Mouse (Mus musculus): Measurements from ENCODE around the gene Ccdc146.

Gene Ccdc146

GRCm38 (mm10) chr5:21263202-21264055 lies 161.0 kb downstream of the Ccdc146 start:
- no peak for DNase-seq

DNA sequence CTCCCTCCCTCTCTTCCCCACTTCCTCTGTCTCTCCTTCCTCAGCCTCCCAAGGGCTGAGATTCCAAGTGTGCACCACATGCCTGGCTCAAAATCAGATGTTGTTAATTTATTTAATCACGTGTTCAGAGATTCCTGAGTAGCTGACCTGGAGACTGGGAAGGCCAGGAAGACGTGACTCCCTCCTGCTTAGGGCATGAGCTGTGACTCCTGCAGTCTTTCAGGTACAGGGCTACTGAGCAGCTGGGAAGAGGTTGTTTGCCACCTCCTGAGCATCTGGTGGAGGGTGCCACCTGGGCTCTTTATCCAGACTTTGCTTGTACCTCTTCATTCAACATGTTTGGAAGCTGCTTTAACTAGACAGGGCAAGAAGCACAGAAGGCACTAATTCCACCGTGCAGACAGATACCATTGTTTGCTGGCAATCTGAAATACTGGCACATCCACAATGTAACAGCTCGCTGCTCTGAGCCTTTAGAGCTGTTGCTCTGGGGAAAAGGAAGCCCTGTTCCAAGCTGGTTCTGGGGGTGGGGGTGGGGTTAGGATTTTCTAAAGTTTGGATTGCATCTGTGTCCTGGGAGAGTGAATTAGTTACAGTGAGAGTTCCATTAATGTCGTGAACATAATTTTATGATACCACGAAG lies 163.2 kb downstream of the Ccdc146 start:
- no peak for DNase-seq

GRCm38 (mm10) chr5:21260746-21261145 lies 163.7 kb downstream of the Ccdc146 start:
- no peak for DNase-seq

DNA sequence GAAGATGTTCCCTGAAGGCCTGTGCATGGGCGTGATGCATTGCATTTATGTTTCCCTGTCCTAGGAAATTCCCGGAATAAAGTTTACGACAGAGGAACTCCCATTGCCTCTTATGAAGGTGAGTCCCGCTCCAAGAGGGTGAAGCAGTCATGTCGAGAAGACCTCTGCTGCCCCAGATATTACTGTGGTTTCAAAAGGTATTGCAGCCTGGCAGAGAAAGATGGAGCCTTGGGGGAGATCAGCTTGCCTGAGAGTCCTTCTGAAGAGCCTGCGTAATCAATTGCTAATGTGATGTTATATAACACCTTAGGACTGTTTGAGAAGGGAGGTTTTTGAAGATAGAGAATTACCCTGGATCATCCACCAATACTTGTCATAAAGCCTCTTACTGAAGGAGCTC lies 166.7 kb downstream of the Ccdc146 start:
- DNase-seq, result peak; percentile 19

DNA sequence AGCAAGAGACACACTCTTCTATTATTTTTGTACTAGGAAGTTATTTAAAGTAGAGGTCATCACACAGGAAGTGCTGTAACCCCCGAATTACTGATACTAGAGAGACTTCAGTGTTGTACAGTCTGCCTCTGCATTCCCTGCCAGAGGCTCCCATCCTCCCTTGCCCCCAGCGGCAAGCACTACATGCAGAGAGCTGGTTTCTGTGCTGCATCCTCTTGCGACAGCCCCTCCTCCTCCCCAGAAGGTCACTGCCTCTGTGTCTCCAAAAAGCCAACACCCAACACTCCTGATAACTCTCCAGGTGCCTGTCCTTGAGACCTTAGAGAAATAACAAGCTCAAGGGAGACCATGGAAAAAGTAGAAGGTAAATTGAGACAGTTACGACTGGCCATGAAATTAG lies 167.4 kb downstream of the Ccdc146 start:
- DNase-seq, result peak; percentile 11

DNA sequence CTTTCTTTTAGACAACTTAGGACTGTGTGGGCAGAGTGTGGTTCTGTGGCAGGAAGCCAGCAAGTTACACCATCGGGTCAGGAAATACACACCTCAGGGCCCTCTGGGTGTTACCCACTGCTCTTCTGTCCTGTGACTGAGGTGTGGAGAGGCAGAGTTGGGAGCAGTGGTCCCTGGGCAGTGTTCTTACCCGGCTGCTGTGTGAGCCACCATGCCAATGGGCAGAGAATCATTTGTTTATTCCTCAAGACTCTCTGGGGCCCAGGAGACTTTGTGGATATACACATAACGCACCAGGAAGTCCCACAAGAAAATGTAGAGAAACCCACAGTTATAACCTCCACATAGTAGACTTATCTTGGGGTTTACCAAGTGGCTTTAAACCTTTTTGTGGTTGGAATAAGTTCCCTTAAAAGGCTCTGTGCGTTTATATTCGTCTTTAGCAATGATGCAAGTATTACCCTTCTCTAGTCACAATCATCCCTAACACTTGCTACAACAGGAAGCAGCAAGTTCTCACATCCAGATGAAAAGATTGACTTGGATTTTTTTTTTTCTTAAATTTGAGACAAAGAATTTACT lies 168.8 kb downstream of the Ccdc146 start:
- peak; percentile 62 for DNase-seq

- no peak for DNase-seq
Observed at GRCm38 (mm10) chr5:21254731-21255525, 169.5 kb downstream of the Ccdc146 start.

- DNase-seq, result no peak
Observed at GRCm38 (mm10) chr5:21248834-21249233, 175.6 kb downstream of the Ccdc146 start.

DNA sequence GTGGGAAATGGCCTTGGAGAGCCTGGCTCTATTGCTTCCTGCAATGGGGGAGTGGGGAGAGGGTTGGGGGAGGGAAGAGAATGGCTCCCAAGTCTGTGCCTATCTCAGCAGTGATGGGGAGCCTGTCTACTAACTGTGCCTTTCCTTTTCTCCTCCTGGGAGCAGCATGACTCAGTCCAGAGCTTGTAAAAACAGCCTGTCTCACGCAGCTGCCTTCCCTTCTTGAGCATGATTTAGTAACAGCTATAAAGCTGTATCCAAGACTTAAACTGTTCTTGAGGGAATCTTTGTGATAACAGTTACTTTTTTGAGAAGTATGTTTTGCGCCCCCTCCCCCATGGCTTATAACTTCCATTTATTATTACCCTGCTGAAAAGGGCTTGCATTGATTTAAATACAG lies 176.6 kb downstream of the Ccdc146 start:
- no peak for DNase-seq

DNA sequence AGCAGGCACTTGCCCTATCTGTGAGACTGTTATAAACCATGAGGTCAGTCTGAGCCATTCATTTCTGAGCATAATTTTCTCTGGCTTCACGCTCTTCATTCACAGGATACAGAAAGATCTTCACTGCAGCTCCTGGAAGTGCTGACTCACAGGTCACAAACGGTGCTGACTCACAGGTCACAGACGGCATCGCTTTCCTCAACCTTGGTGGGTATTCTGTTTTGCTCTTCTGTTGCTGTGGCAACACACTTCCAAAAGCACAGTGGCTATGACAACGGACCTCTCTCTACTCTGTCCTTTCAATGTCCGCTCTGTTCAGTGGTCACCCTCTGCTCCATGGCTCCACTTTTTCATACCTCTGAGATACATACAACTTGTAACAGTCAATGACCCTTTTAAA lies 177.7 kb downstream of the Ccdc146 start:
- no peak for DNase-seq

DNA sequence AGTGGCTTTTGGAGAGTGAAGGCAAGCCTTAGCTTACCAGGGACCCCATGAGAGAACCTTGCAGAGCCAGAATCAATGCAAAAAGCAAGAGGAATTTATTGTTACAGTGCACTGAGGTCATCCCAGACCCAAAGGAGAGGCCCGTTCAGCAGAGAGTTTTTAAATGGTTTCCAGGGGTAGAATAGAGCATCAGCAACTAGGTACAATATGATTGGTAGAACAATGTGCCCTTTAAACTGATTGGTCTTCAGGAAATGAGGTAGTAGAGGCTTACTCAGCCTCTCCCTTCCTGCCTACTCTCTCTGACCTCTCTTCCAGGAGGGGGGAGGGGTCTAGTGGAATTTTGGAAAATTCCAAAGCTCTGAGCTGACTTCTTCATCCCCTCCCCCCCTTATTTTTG lies 179.2 kb downstream of the Ccdc146 start:
- no peak for DNase-seq

- DNase-seq, result no peak
Observed at GRCm38 (mm10) chr5:21244575-21244974, 179.9 kb downstream of the Ccdc146 start.

Measured in thymus, postnatal 25 days (tissue).